Mouse (Mus musculus): Measurements from ENCODE around the gene Ncstn.

Ncstn gene

GRCm38 (mm10) chr1:172093522-172093921, 10.9 kb upstream of the Ncstn start:
- in situ Hi-C loops (cut with MboI; ENCODE audit: low pct_unique_long_range_greater_than_20kb in 1 of 2, low sequenced_read_pairs in 2 of 2, unreplicated experiment in 1 of 2) = no loop called here

DNA sequence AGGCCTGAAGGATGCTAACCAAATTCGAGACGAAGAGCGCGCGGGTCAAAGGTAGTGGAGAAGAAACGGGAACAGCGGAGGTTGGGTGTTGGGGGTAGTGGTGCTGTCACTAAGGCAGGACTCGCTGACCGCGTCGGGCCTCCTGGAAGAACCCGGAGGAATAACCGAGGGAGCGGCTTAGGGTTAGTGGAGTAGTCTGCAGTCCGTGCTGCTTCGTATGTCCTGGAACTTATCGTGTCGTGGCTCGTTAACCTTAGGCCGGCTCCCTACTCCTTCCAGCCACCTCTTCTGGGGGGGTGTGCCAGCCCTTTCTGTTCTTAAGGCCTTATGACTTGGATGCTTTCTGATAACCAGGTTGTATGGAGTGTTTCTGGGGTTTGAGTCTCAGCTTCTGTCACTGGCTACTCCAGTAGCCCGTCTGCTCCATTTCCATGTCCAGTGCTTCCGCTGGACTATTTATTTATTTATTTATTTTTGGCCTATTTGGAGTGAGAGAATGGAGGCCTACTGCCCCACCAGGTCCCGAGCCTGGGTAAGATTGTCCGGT, 377 bp upstream of the Ncstn start:
- in situ Hi-C loops (cut with MboI; ENCODE audit: low pct_unique_long_range_greater_than_20kb in 1 of 2, low sequenced_read_pairs in 2 of 2, unreplicated experiment in 1 of 2) = no loop called here

- in situ Hi-C loops (cut with MboI; ENCODE audit: low pct_unique_long_range_greater_than_20kb in 1 of 2, low sequenced_read_pairs in 2 of 2, unreplicated experiment in 1 of 2) = no loop called here
These were observed 4.6 kb downstream of the Ncstn start for GRCm38 (mm10) chr1:172077981-172078380.

DNA sequence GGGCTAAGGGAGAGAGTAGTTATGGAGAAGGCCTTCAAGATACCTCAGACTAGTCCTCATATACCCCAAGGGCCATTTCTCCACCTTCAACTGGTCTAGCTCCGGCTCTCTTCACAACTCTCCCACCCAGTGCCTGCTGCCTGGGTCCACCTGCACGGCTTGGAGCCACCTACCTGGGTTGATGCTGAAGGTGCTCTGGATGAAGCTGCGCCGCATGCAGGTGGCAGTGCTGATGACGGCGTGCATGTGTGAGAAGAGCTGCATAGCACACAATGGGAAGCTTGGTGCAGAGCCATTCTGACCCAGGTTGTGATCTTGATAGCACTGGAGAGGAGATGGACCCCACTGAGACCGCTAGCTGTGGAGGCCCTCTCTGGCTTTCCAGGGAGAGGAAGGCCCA, 10.0 kb downstream of the Ncstn start:
- in situ Hi-C loops (cut with MboI; ENCODE audit: low pct_unique_long_range_greater_than_20kb in 1 of 2, low sequenced_read_pairs in 2 of 2, unreplicated experiment in 1 of 2) = no loop called here

DNA sequence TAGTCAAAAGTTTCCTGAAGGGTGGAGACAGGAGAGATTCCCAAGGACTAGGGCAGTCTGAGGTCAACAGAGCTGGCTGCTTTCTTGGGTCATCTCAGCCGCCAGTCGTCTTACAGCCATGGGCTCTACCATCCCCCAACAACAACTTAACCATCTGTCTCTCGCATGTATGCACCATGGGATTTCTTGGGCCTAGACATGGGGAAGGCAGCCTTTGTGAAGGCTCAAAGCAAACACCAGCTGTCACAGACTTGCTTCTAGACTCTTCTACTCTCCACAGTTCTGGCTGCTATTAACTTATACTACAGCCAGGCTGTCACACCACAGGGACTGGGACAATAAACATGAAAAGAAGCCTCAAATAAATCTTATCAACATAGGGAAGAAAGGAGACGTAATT, 11.0 kb downstream of the Ncstn start:
- in situ Hi-C loops (cut with MboI; ENCODE audit: low pct_unique_long_range_greater_than_20kb in 1 of 2, low sequenced_read_pairs in 2 of 2, unreplicated experiment in 1 of 2) = no loop called here

DNA sequence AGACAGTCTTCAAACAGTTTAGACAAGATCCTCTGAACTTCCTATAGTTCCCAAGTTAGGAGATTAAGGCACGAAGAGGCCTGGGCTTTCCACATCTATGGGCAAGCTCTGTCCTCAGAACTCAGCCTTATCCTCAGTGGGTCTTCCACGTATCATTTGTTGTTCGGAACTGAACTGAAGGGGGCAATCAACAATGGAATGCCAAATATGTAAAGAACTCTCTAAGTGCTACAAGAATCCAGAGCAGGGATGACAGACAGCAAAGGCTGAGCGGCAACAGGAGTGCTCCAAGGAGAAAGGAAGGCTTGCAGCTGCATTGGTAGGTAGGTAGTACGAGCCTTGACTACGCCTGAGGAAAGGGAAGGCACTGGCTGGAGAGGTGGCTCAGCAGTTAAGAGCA, 12.4 kb downstream of the Ncstn start:
- in situ Hi-C loops (cut with MboI; ENCODE audit: low pct_unique_long_range_greater_than_20kb in 1 of 2, low sequenced_read_pairs in 2 of 2, unreplicated experiment in 1 of 2) = no loop called here

DNA sequence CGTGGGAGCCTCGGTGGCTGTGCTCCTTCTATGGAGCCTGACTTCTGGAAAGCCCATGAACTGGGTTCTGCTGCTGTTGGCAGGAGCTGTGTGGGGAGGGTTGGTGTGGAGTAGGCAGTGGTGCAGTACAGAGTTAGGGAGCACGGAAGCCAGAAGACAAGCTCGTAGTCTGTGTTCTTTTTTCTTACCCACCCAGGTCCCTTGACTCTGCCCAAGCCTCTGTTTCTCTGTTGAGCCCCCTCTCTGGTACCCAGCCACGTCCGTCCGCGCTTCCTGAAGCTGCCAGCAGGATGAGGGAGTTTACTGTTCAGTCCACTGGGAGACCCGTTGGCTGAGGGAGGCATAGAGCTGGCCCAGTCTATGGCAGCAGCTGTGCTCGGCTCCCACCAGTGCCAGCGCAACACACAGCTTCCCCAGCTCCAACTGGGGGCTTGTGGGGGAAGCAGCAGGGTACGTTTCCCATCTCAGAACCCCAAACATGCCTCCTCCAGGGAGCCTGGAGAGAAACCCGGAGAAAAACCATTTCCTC, 17.9 kb downstream of the Ncstn start:
- in situ Hi-C loops (cut with MboI; ENCODE audit: low pct_unique_long_range_greater_than_20kb in 1 of 2, low sequenced_read_pairs in 2 of 2, unreplicated experiment in 1 of 2) = no loop called here

GRCm38 (mm10) chr1:172063291-172064023, 19.1 kb downstream of the Ncstn start:
- in situ Hi-C loops (cut with MboI; ENCODE audit: low pct_unique_long_range_greater_than_20kb in 1 of 2, low sequenced_read_pairs in 2 of 2, unreplicated experiment in 1 of 2) = no loop called here

- in situ Hi-C loops (cut with MboI; ENCODE audit: low pct_unique_long_range_greater_than_20kb in 1 of 2, low sequenced_read_pairs in 2 of 2, unreplicated experiment in 1 of 2) = no loop called here
These were observed 20.5 kb downstream of the Ncstn start for GRCm38 (mm10) chr1:172062101-172062500.

DNA sequence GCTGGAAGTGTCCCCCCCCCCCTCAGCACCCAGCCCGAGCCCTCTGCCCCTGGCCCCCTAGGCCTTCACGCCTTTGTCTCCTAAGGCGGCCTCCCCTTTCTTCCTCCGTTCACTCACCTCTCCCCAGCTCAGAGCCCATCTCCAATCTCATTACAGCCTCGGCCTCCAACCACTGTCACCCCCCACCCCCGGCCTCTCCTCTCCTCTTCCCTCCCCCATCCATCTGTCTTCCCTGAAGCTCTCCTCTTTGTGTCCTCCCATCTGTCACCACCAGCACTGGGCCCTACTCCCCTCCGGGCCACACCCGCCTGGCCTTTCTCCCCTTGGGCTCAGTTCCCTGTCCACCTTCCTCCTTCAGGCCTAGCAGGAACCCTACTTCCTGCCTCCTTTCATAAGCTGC, 21.4 kb downstream of the Ncstn start:
- in situ Hi-C loops (cut with MboI; ENCODE audit: low pct_unique_long_range_greater_than_20kb in 1 of 2, low sequenced_read_pairs in 2 of 2, unreplicated experiment in 1 of 2) = no loop called here

GRCm38 (mm10) chr1:172060659-172061058, 21.9 kb downstream of the Ncstn start:
- in situ Hi-C loops (cut with MboI; ENCODE audit: low pct_unique_long_range_greater_than_20kb in 1 of 2, low sequenced_read_pairs in 2 of 2, unreplicated experiment in 1 of 2) = no loop called here

- in situ Hi-C loops (cut with MboI; ENCODE audit: low pct_unique_long_range_greater_than_20kb in 1 of 2, low sequenced_read_pairs in 2 of 2, unreplicated experiment in 1 of 2) = no loop called here
These were observed 23.7 kb downstream of the Ncstn start for GRCm38 (mm10) chr1:172058874-172059273.

DNA sequence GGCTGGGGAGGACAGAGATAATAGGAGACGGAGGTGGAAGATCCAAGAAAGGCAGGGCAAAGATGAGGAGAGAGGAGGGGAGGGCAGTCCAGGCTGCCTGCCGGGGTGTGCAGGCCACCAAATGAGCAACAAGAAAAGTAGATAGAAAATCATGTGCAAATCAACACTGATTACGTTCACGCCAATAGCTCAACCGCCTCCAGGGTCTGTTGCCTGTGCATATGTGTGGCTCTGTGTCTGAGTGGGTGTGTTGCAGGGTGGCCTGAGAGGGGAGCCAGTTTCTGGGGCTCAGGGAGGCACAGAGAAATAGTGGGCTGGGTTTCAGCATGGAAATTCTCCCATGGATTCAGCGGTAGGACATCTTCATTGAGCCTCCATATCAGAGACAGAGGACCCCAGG, 24.3 kb downstream of the Ncstn start:
- in situ Hi-C loops (cut with MboI; ENCODE audit: low pct_unique_long_range_greater_than_20kb in 1 of 2, low sequenced_read_pairs in 2 of 2, unreplicated experiment in 1 of 2) = no loop called here

DNA sequence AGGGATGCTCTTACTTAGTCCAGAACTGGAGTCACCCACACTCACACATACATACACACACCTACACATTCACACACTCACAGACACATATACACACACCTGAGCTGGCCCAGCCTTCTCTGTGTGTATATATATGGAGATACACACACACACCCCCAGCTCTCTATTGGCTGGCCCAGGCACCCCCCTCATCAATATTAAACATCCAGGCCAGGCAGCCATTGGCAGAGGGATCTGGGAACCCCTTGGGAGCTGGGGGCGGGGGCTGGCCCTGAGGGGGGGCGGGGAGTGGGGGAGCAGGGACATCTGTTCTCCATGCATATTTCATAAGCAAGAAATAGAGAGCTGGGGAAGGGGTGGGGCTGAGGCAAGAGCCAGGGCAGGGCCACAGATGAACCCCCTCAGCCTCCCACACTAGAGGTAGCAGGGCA, 25.1 kb downstream of the Ncstn start, which contains the start of gene Nhlh1:
TSS of gene Nhlh1 (minus strand) at position 83 of the 431 bp plus-strand sequence.
- in situ Hi-C loops (cut with MboI; ENCODE audit: low pct_unique_long_range_greater_than_20kb in 1 of 2, low sequenced_read_pairs in 2 of 2, unreplicated experiment in 1 of 2) = no loop called here

DNA sequence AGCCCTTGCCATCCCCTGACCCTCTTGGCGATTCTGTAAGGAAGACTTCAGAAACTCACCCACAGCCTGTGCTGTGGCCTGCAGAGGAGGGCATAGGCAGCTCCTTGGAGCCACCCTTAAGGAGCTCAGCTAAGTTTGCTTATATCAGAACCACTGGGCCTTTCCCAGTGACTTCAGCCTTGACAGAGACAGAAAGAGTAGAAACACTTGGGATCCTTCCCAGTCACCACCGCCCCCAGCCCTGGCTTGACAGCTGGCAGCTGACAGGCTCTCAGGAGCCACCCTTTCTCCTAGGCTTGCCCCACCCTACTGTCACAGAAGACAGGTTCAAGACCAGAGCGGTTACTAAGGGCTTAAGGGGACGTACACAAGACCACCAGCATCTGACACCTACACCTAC, 26.3 kb downstream of the Ncstn start:
- in situ Hi-C loops (cut with MboI; ENCODE audit: low pct_unique_long_range_greater_than_20kb in 1 of 2, low sequenced_read_pairs in 2 of 2, unreplicated experiment in 1 of 2) = no loop called here

DNA sequence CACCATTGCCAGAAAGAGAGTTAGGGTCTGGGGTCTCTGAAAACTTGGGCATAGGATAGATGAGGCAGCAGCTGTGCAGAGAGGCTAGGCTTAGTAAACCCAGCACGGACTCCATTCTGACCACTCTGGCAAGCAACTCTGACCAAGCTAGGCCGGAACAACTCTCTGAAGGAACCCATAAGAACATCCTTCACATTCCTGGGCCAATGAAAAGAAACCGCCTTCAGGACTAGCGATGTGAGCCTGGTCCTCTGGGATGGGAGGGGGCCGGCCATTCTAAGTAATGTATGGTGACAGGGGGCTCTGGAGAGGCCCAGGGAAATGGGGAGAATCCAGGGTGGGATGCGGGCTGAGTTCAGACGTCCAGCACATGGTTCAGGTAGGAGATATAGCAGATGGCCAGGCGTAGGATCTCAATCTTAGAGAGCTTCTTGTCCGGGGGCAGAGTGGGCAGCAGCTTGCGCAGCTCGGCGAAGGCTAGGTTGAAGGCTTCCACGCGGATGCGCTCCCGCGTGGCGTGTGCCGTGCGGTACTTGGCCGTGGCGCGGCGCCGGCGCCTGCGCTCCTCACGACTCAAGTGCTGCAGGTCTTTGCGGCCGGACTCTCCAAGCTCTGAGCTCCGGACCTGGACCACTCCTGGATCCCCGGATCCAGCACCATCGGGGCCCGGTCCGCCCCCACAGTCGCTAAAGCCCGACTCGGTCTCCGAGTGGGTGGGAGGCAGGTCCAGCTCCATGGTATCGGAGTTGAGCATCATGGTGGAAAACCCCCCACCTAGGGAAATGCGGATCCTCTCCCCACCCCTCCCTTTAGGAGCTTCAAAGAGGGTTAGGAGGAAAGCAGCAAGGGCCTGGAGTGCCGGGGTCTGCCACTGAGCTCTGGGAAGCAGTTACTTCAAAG, 28.8 kb downstream of the Ncstn start:
- in situ Hi-C loops (cut with MboI; ENCODE audit: low pct_unique_long_range_greater_than_20kb in 1 of 2, low sequenced_read_pairs in 2 of 2, unreplicated experiment in 1 of 2) = no loop called here

DNA sequence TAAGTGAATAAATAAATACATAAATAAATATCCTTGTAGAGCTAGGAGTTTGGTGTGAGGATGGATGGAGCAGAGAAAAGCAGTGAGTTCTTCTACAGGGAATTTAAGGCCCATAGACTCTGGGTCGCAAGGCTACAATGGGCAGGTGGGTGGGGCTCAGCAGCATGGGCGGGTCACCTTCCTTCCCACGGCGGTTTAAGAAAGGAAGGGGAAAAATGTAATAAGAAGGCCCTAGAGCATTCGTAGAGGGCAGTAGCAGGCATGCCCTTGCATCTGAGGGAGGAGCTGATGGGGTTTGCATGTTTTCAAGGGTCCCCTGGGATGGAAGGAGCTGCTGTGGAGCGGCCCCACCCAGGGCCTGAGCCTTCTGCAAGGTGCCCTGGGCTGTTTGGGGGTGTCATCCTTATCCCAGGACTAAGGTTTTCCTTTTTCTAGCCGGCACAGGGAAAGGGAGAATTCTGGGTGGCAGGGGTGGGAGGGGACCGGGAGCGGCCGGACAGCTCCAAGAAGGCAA, 29.8 kb downstream of the Ncstn start:
- in situ Hi-C loops (cut with MboI; ENCODE audit: low pct_unique_long_range_greater_than_20kb in 1 of 2, low sequenced_read_pairs in 2 of 2, unreplicated experiment in 1 of 2) = no loop called here

DNA sequence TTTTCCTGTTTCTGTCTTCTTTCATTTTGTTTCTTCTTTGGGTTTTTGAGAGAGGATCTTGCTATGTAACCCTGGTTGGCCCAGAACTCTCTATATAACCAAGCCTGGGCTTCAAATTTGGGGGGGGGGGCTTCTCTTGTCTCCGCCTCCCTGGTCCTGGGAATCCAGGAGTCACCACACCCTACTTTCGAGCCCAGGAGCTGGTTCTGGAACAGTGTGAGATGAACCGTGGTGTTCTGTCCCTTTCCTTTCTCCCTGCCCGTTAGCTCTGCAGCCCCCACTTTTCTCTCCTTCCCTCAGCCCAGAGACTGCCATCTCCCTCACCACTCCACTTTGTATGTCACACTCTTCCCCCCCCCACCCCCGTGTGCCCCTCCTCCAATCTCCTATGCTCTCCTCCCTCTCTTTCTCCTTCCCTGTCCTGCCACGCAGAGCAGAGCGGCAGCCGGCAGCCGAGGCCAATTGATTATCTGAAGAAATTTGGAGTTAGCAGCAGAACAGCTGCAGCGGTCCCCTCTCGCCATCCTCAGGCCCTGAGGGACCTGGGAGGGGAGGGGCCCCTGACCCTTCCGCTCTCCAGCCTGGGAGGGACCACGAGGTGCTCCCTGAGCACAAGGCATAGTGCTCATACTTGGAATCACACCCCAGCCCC, 33.3 kb downstream of the Ncstn start:
- in situ Hi-C loops (cut with MboI; ENCODE audit: low pct_unique_long_range_greater_than_20kb in 1 of 2, low sequenced_read_pairs in 2 of 2, unreplicated experiment in 1 of 2) = loop anchor here (10.0 to 25.0 kb wide), 2 partner anchors 263 to 266 kb away; no protein-coding TSS in a partner anchor
